Mouse (Mus musculus) v-Abl transformed pro-B cells (cell line): ENCODE results near the gene Pnrc2.

Experiments
- in situ Hi-C, 2 experiments: fragments of 400-800 bp; cut with MboI; formaldehyde crosslinking; loops; one replicate each; pipeline ENCODE4 v1.15.1; 2025; ENCODE audit not compliant: unreplicated experiment in 2 of 2

The Pnrc2 gene

DNA sequence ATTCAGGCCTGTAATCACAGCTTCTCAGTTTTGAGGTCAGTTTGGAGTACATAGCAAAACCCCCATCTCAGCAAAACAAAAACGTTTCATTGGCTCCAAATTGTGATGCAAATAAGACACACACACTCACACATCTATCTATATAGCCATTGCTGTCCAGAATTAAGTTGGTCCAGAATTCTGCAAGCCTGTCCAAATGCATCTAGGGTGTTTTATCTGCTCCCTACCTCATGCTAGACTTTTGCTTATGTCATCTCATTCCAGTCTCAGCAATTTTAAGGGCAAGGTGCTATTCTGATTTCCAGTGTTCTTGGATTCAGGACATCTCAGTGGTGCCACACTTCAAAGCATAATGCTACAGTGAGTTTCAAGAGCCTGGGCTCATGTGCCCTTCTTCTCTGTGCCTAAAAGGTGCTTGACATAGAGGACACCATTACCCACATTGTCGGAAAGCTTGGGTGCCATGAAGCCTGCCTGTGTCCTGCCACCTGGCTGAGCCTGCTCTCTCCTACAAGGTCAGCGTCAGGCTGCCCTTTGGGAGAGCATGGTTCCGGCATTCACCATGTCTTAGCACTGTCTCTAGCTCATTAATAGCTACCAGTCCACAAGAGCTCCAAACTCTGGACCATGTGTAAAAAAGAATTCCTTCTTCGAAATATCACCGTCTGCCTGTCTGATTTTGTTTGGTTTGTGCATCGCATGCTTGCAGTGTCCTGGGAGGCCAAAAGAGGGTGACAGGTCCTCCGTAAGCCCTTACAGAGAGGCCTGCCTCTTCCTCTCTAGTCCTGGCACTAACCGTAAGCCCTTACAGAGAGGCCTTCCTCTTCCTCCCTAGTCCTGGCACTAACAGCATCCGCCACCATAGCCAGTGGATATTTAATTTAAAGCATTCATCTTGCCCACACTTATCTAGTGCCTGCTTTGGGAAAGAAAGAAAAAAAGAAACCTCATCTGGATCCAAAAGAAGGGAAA, 1.2 kb upstream of the Pnrc2 start:
- in situ Hi-C loops: loop anchor here in 1 of 2 experiments (5.0 kb wide), 1 partner anchor 73 kb away; no protein-coding TSS in a partner anchor

- in situ Hi-C loops: no loop called here
Measured at GRCm38 (mm10) chr4:135872589-135873391, 860 bp downstream of the Pnrc2 start.

- in situ Hi-C loops: no loop called here
Measured at GRCm38 (mm10) chr4:135872015-135872414, 1.6 kb downstream of the Pnrc2 start.

DNA sequence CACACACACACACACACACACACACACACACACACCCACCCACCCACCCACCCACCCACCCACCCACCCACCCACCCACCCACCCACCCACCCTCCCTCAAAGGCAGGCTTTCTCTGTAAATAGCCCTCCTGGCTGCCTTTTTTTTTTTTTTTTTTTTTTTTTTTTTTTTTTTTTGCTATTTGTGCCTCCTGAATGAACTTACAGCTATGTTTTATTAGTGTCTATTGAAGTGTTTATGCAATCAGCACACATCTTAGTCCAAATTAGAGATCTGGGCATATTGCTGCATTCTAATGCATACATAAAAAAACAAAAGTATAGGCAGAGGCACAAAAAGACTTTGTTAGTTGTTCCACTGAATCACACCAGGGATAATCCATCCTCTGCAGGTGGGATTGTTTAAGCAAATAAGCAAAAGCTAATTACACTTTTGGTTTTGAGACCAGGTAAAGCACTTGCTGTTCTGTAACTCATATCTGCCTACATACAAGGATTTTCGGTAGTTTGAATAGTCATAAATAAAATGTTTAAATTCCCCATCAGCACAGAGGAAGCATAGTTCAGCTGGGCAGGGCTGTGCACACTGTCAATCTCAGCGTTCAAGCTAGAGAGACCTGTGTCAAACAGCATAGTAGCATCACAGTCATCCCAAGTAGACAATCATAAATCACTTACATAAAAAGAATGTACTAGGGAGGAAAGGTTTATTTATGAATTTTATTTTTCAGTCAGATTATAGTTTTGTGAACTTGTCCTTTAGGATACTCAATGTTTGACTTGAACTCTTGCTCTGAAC, 3.2 kb downstream of the Pnrc2 start:
- in situ Hi-C loops: no loop called here

- in situ Hi-C loops: no loop called here
Measured at GRCm38 (mm10) chr4:135868996-135869395, 4.7 kb downstream of the Pnrc2 start.

GRCm38 (mm10) chr4:135857597-135858186, 16.0 kb downstream of the Pnrc2 start:
- in situ Hi-C loops: loop anchor here in 1 of 2 experiments (10.0 kb wide), 1 partner anchor 933 kb away; the partner anchor contains the start of gene Rsrp1

GRCm38 (mm10) chr4:135856223-135857091, 17.2 kb downstream of the Pnrc2 start:
- in situ Hi-C loops: loop anchor here in 1 of 2 experiments (10.0 kb wide), 1 partner anchor 932 kb away; the partner anchor contains the start of gene Rsrp1

DNA sequence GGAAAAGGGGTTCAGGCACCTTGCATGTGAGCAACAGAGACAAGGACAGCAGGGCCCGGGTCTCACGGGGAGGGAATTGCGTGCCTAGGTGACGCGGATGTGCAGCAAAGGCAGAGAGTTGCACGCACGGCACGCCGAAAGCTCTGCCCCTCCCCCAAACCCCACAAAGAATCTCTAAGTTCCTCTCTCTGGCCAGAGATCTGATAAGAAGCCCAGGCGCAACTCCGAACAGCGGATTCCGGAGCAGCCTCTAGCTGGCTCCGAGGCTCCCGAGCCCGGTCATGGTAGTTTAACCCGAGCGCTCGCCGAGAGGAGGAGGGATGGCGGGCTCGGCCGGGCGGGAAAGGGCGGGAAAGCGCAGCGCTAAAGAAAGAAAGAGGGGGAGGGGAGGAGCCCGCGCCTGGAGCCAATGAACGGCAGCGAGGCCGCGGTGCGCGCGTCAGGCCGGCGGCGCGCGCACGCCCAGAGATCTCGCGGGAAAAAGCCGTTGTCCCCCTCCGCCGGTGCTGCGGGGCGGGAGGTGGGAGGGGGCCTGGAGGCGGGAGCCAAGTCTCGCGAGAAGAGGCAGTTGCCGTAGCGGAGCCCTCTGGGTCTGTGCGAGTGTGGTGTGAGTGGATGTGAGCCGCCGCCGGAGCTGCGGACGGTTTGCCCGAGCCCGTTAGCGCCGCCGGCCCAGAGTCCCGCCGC, 18.0 kb downstream of the Pnrc2 start, which contains the start of gene Srsf10:
Srsf10 (plus strand) TSS at position 212 of the 687 bp plus-strand sequence.
- in situ Hi-C loops: loop anchor here in 1 of 2 experiments (10.0 kb wide), 1 partner anchor 931 kb away; the partner anchor contains the start of gene Rsrp1

GRCm38 (mm10) chr4:135855080-135855479, 18.6 kb downstream of the Pnrc2 start:
- in situ Hi-C loops: loop anchor here in 1 of 2 experiments (10.0 kb wide), 1 partner anchor 930 kb away; the partner anchor contains the start of gene Rsrp1

DNA sequence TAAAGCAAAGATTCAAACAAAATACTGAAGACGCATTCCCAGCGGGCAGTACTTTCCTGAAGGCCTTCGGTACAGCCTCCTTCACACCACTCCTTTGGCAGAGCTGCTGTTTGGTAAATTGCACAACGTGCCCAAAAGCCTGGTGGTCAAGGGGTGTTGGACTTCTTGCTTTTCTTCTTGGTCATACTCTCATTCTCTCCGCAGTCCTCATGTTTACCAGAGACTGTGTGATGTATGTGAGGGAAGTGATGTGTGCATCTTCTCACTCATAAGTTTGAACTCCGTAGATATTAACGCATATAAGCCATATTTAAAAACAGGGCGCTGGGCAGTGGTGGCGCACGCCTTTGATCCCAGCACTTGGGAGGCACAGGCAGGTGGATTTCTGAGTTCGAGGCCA, 19.0 kb downstream of the Pnrc2 start:
- in situ Hi-C loops: loop anchor here in 1 of 2 experiments (10.0 kb wide), 1 partner anchor 930 kb away; the partner anchor contains the start of gene Rsrp1

DNA sequence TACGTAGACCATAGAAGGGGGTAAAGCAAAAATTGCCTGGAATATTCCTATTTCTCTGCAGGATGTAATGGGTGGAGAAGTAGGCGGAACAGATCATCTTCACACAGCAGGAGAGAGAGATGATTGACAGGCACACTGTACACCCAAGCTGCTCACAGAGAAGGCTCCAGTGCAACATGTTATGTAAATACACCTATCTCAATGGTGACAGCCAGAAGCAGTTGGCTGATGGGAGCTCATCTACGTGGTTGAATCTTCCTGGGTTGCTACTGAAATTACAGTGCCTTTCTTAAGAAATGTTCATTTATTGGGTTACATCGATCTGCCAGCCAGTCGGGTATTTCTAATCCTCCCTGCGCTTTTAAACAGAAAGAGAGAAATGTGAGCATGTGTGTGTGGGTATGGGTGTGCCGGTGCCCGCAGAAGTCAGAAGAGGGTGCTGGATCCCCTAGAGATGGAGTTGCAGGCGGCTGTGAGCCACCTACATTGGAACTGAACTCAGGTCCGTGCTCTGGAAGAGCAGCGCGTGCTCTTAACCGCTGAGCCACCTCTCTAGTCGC, 19.6 kb downstream of the Pnrc2 start:
- in situ Hi-C loops: loop anchor here in 1 of 2 experiments (10.0 kb wide), 1 partner anchor 929 kb away; the partner anchor contains the start of gene Rsrp1

DNA sequence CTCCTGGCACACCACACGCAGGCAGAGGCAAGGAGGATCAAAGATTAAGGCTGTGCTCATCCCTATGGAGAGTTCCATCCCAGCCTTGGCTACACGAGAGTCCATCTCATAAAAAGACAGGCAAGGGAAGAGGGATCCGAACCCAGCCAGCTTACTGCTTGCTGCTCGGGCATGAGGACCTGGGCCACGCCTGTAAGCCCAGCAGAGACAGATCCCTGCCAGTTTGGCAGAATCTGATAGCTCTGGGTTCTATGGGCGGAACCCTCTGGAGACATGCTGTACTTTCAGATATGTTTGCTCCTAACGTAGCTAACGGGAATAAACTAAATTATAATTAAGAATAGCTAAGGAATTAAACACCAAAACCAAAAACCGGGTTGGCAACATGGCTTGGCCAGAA, 21.7 kb downstream of the Pnrc2 start:
- in situ Hi-C loops: loop anchor here in 1 of 2 experiments (10.0 kb wide), 1 partner anchor 927 kb away; the partner anchor contains the start of gene Rsrp1

DNA sequence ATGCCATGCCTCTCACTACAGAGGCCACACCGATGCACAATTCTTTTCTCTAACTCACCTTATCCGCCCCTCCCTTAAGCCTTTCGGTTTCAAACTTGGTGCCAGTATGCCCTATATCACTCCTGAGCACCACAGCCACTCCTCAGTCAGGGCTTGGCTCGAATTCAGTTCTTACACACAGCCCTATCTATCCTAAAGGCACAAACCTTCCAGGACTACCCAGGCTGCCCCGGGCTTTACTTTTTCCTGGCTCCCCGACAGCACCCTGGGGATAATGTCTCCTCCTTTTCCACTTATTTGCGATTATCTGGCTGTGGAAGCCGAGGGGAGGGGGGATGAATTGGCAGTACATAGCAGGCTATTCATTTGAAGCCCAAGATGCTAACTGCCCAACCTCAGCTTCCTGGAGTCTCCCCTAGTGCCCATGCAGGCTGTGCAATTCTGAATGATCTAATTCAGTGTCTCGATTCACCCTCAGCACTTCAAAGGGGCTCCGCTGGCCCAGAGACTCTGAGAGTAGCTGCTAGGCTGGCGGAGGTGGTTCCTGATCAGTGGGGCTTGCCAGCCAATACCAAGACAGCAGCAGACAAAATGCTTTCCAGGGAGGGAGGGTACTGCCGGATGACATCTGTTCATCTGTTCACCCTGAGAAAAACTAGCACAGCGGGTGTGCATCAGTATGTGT, 23.1 kb downstream of the Pnrc2 start:
- in situ Hi-C loops: loop anchor here in 1 of 2 experiments (10.0 kb wide), 1 partner anchor 926 kb away; the partner anchor contains the start of gene Rsrp1

DNA sequence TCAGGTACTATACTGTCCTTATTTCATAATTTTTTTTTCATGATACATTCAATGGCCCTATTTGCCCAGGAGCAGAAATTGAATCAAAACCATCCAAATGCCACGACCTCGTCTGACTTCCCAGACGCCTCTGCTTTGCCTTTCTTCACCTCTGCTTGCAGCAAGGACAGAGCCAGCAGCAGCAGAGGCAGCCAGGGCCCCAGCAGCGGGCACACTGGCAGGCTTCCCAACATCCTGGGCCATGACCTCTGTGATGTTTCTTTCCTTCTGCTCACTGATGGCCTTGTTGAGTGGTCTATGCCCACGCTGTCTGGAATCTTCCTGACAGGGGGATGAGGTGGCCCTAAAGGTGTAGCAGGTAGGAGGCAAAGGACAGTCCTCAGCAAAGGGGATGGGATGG, 26.1 kb downstream of the Pnrc2 start:
- in situ Hi-C loops: no loop called here

DNA sequence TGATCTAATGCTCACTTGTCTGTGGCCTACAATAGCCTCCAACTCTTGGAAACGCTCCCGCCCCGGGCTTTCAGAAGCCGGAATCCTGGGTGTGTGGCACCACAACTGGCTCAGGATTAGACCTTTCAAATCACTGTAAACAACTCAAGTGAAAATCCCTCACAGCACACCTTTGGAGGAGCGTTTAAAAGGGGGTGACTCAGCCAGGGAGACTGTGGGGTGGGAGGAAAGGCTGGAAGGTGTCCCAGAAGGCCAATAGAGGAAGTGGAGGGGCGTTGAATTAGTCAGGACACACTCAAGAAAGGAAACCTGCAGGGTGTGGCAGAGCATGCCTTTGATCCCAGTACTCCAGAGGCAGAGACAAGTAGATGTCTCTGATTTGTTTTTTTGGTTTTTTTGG, 29.2 kb downstream of the Pnrc2 start:
- in situ Hi-C loops: no loop called here

- in situ Hi-C loops: no loop called here
Measured at GRCm38 (mm10) chr4:135839293-135840011, 34.2 kb downstream of the Pnrc2 start.
